Mouse (Mus musculus): ENCODE data around the gene Gnb1l.

Gnb1l gene

GRCm38 (mm10) chr16:18547891-18548290, 49.4 kb downstream of the Gnb1l start:
- DNase-seq (ENCODE audit: low spot score), result no peak

GRCm38 (mm10) chr16:18551604-18552003, 53.1 kb downstream of the Gnb1l start:
- no peak for DNase-seq (ENCODE audit: low spot score)

- no peak for DNase-seq (ENCODE audit: low spot score)
These were observed 53.7 kb downstream of the Gnb1l start for GRCm38 (mm10) chr16:18552106-18552710.

GRCm38 (mm10) chr16:18554721-18555120, 56.2 kb downstream of the Gnb1l start:
- peak; percentile 22 for DNase-seq (ENCODE audit: low spot score)

- DNase-seq (ENCODE audit: low spot score), result peak; percentile 70
These were observed 56.9 kb downstream of the Gnb1l start for GRCm38 (mm10) chr16:18555235-18555935.

GRCm38 (mm10) chr16:18556461-18556860, 57.9 kb downstream of the Gnb1l start:
- no peak for DNase-seq (ENCODE audit: low spot score)

GRCm38 (mm10) chr16:18564472-18564871, 66.0 kb downstream of the Gnb1l start:
- no peak for DNase-seq (ENCODE audit: low spot score)

- no peak for DNase-seq (ENCODE audit: low spot score)
These were observed 70.1 kb downstream of the Gnb1l start for GRCm38 (mm10) chr16:18568599-18568998.

- DNase-seq (ENCODE audit: low spot score), result peak; percentile 67
These were observed 75.7 kb downstream of the Gnb1l start for GRCm38 (mm10) chr16:18574196-18574595.

GRCm38 (mm10) chr16:18577071-18577470, 78.6 kb downstream of the Gnb1l start:
- DNase-seq (ENCODE audit: low spot score), result no peak

GRCm38 (mm10) chr16:18577599-18578160, 79.2 kb downstream of the Gnb1l start:
- no peak for DNase-seq (ENCODE audit: low spot score)

- peak; percentile 63 for DNase-seq (ENCODE audit: low spot score)
These were observed 81.9 kb downstream of the Gnb1l start for GRCm38 (mm10) chr16:18580389-18580788.

- no peak for DNase-seq (ENCODE audit: low spot score)
These were observed 82.6 kb downstream of the Gnb1l start for GRCm38 (mm10) chr16:18581050-18581622.

GRCm38 (mm10) chr16:18581623-18582205, 83.2 kb downstream of the Gnb1l start:
- no peak for DNase-seq (ENCODE audit: low spot score)

GRCm38 (mm10) chr16:18582426-18583148, 84.1 kb downstream of the Gnb1l start:
- no peak for DNase-seq (ENCODE audit: low spot score)

GRCm38 (mm10) chr16:18583169-18583568, 84.7 kb downstream of the Gnb1l start:
- no peak for DNase-seq (ENCODE audit: low spot score)

- DNase-seq (ENCODE audit: low spot score), result no peak
These were observed 85.3 kb downstream of the Gnb1l start for GRCm38 (mm10) chr16:18583673-18584357.

GRCm38 (mm10) chr16:18584901-18585510, 86.5 kb downstream of the Gnb1l start:
- DNase-seq (ENCODE audit: low spot score), result no peak

GRCm38 (mm10) chr16:18585676-18586075, 87.2 kb downstream of the Gnb1l start:
- DNase-seq (ENCODE audit: low spot score), result no peak

- DNase-seq (ENCODE audit: low spot score), result no peak
These were observed 87.8 kb downstream of the Gnb1l start for GRCm38 (mm10) chr16:18586076-18586905.
